16 mouse cellular contexts compared by ENCODE assay signal in the genomic region with DNA sequence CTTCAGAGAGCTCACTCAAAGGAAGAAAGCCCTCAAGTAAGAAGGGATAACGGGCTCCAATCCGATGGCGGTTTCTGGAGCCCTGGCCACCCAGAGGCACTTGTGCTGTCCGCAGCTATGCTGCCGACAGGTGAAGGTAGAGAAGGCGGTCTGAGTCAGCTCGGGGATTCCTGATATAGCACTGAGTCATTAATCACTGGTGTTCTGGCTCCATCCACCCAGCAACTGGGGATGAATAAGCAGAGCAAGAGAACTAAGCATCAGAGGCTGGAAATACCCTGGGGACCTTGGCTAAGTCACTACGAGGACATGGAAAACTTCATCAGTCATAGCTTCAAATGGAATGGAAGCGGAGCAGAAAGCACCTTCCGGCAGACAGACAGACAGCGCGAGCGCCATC.
DNase-seq lines count a peak whose midpoint lies in the region.
"Had no signal": no experiment of that assay in that cellular context is flagged by ENCODE, and none has a peak within 500 bp of the region (broad histone marks: within the 10 kb centered on the region; RNA-seq: fewer than 3 reads in every experiment).

No protein-coding gene starts in this region.

- peak; percentile 78 to 85 for DNase-seq in adrenal gland, adult (ENCODE audit: inconsistent age in 2 of 2, low spot score in 1 of 2)
- no peak for DNase-seq in adrenal gland, postnatal 4 days (ENCODE audit: low spot score in 2 of 2)
- DNase-seq in 3134 (ENCODE audit: extremely low read depth, insufficient read length, low spot score): peak; percentile 83
- DNase-seq in adrenal gland, adult 2 months: peak; percentile 76
- DNase-seq in brain, adult 2 months (ENCODE audit: low read depth, low spot score): peak; percentile 71
- DNase-seq in cerebellum, postnatal 36 days: no peak
- DNase-seq in kidney, adult 9 months: no peak
- no peak for DNase-seq in lung, postnatal 25 days (ENCODE audit: low spot score)
- DNase-seq: cerebellum, adult 11 months; cerebellum, adult 9-11 months; forebrain, postnatal 0 days; heart, postnatal 4 days; kidney, adult 2 months; kidney, postnatal 10 days; liver; thymus, postnatal 25 days had no signal

Comparison
In these comparisons a context has a peak if more than half of its experiments do, and no peak if none do; other contexts are left out.
1. DNase-seq: peak in adrenal gland, adult (2 of 2), 3134 (single experiment), adrenal gland, adult 2 months (single experiment) and brain, adult 2 months (single experiment); none in adrenal gland, postnatal 4 days (0 of 2), cerebellum, postnatal 36 days (0 of 2), kidney, adult 9 months (single experiment) and lung, postnatal 25 days (single experiment).